Mouse (Mus musculus) testis, adult 2 months (tissue): Measurements from ENCODE around the gene Asap3.

Experiments used
- CTCF ChIP-seq: fragments of 200-500 bp; IDR thresholded peaks from 2 replicates; pipeline ENCODE4 v1.5.1; 2012; ENCODE audit warnings: low read depth, mild to moderate bottlenecking, inconsistent platforms, low read length, moderate library complexity; ENCODE audit not compliant: control insufficient read depth, insufficient read depth, insufficient replicate concordance
- POLR2A ChIP-seq: fragments of 200-500 bp; IDR thresholded peaks from 2 replicates; pipeline ENCODE4 v1.6.1; 2012; ENCODE audit warnings: low read depth, mild to moderate bottlenecking, inconsistent platforms, low read length, moderate library complexity; ENCODE audit not compliant: control insufficient read depth

DNA sequence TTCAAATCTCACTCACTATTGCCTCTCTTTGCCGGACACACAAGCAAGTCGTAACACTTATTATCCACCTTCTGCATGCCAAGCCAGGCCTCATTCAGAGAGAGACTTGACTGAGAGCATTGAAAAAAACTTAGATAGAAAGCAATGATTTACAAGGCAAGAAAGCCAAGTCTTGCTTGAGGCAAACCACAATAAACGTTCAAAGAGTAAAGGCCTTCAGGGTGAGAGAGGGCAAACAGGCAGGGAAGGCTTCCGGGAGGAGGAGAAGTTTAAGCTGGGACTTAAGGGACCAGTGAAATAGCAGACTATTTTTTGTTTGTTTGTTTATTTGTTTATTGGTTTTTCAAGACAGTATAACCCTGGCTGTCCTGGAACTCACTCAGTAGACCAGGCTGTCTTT, 35.8 kb upstream of the Asap3 start:
- no peak for TF ChIP-seq POLR2A
- no peak for TF ChIP-seq CTCF
